Mouse (Mus musculus) lung, adult 2 months (tissue): Measurements from ENCODE around the gene Nipsnap2.

ENCODE experiments used
- CTCF ChIP-seq: fragments of 200-500 bp; IDR thresholded peaks from 2 replicates; pipeline ENCODE4 v1.5.1; 2011; ENCODE audit warnings: mild to moderate bottlenecking, low read length, control low read depth; ENCODE audit not compliant: insufficient read depth
- POLR2A ChIP-seq: fragments of 200-500 bp; IDR thresholded peaks from 2 replicates; pipeline ENCODE4 v1.6.1; 2011; ENCODE audit warnings: low read depth, mild to moderate bottlenecking, control low read depth, low read length, borderline replicate concordance; ENCODE audit errors: extremely low read depth

DNA sequence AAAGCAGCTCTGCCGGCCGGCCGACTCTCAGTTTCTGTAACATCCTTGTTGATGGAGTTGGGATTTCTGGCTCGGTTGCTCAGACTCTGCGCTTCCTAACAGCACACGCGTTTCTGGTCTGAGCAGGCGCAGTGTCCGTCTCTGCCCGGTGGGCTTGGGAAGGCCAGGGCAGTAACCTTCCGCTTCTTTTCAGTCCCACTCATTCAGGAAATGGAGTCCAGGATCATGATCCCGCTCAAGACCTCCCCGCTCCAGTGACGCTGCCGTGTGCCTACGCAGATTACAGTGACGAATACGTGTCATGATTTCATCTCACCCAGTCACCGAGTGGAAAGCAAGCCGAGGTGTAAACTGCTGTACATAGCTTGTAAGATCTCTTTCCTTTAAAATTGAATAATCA, 32.0 kb downstream of the Nipsnap2 start:
- TF ChIP-seq CTCF (no peak), POLR2A (no peak)
